Mouse (Mus musculus): ENCODE measurements around the gene Cyp2s1. TPM values are rescaled to one million over a fixed set of nuclear protein-coding genes. Genes with fewer than 3 reads are reported as not detected.
A peak's percentile ranks its signal among the peaks of the same experiment; 100 is the strongest.

Gene Cyp2s1
- polyA plus RNA-seq, 1 experiment from 2014 or later = 0.95 TPM

DNA sequence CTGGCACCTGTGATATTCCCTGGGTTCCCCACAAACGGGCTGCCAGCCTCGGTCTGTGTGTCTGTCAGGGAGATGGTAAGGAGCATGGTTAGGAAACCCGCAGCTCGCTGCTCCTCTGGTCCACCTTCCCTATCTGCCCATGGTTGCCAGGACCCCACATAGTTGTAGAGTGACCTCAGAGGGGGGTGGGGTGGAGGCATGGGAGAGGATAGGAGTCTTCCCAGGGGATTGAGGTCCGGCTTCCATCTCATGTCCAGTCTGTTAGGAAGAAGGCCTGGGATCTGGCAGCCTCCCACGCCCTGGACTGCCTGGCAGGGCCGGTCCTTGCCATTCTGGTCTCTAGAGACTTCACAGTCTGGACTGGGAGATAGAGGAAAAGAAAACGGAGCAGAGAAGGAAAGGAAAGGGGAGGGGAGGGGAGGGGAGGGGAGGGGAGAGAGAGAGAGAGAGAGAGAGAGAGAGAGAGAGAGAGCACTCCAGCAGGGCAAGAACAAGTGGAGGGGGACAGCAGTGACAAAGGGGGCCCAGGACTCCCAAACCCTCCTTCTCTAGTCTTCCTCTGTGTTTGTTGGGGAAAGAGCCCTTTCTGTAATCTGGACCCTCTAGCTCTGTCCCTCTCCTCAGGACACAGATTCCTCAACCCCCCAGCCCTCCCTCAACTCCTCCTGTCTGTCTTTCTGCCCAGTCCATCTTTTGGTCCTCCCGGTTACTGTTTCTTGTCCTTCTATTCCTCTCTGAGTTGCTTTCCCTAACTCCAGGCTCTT is 29.1 kb downstream of the Cyp2s1 start:
- Histone ChIP-seq H3K9ac (ENCODE audit: low read length) (peak overlapping the region; percentile 65), H3K4me2 (ENCODE audit: low read length) (peak overlapping the region; percentile 75), H3K27ac (ENCODE audit: low read depth, low read length) (peak overlapping the region; percentile 52; the same call in 1 of the 2 replicates)

DNA sequence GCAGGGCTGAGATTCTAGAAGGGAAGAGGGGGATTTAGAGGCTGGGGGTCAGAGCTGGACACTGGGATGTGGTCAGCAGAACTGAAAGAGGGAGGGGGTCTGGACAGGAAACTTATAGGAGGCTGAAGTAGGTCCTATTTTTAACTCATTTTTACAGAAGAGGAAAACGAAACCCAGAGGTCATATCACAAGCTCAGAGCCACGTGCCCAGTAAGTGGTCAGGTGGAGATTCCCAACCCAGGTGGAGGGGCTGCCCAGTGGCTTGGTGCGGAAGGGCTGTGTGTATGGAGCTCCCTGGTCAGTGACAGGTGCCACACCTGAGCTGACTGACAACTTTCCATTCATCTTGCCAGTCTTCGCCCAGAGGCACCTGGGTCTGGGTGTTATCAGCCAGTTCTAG is 29.7 kb downstream of the Cyp2s1 start:
- Histone ChIP-seq H3K4me2 (ENCODE audit: low read length) (no peak overlapping the region; the same call in 1 of the 2 replicates), H3K27ac (ENCODE audit: low read depth, low read length) (no peak overlapping the region), H3K9me3 (replicated peaks; ENCODE audit: control insufficient read depth, low read length) (no peaks in the 10 kb centered on the region), H3K27me3 (replicated peaks; ENCODE audit: control insufficient read depth, insufficient read depth, low read length) (no peaks in the 10 kb centered on the region), H3K4me1 (ENCODE audit: control insufficient read depth, insufficient read depth, low read length) (peaks cover 5% of the 10 kb centered on the region; the same call in 1 of the 2 replicates), H3K4me3 (ENCODE audit: low read depth, low read length) (0 out of 2 replicates have a peak overlapping the region, but pooled peaks have one; percentile 4), H3K9ac (ENCODE audit: low read length) (peak overlapping the region; percentile 25; the same call in 1 of the 2 replicates), H3K36me3 (ENCODE audit: control insufficient read depth, insufficient read depth, low read length) (no peaks in the 10 kb centered on the region)
- DNase-seq (ENCODE audit: low spot score) = no peak
- ATAC-seq = no peak
- 73% methylated on average over 4 of the region's 4 CpGs for WGBS

More for the DNA sequence above, 29.1 kb downstream of the Cyp2s1 start:
- 0 out of 2 replicates have a peak, but pooled peaks cover 5% of the 10 kb centered on the region for H3K4me1 ChIP-seq (ENCODE audit: control insufficient read depth, insufficient read depth, low read length)
- peak overlapping the region; percentile 40 for H3K4me3 ChIP-seq (ENCODE audit: low read depth, low read length)
- WGBS = 18% methylated on average over 9 of the region's 9 CpGs
- DNase-seq (ENCODE audit: low spot score) = no peak
- no peaks in the 10 kb centered on the region for H3K27me3 ChIP-seq (replicated peaks; ENCODE audit: control insufficient read depth, insufficient read depth, low read length)
- ATAC-seq = peak; percentile 14
- no peaks in the 10 kb centered on the region for H3K36me3 ChIP-seq (ENCODE audit: control insufficient read depth, insufficient read depth, low read length)
- H3K9me3 ChIP-seq (replicated peaks; ENCODE audit: control insufficient read depth, low read length) = no peaks in the 10 kb centered on the region

DNA sequence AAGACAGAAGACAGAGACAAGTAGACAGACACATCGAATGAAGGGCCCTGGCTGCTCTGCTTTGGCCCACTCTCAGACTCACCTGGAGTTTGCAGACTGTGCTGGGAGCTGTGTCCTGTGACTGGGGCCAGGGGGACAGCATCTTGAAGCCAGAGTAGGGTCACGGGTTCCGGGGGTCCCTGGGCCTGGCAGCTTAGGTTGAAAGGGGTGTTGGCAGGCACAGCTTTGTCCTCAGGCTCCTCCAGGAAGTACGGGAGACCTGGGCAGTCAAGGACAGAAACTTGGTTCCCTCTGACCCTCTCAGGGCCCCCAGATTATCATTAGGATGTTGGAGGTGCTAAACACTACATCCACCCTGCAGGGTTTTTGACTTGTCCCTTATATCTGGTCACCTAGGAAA is 31.0 kb downstream of the Cyp2s1 start:
- Histone ChIP-seq H3K36me3 (ENCODE audit: control insufficient read depth, insufficient read depth, low read length) (no peaks in the 10 kb centered on the region), H3K4me1 (ENCODE audit: control insufficient read depth, insufficient read depth, low read length) (peaks cover 10% of the 10 kb centered on the region), H3K4me2 (ENCODE audit: low read length) (no peak overlapping the region), H3K27ac (ENCODE audit: low read depth, low read length) (no peak overlapping the region), H3K27me3 (replicated peaks; ENCODE audit: control insufficient read depth, insufficient read depth, low read length) (no peaks in the 10 kb centered on the region), H3K4me3 (ENCODE audit: low read depth, low read length) (no peak overlapping the region), H3K9ac (ENCODE audit: low read length) (no peak overlapping the region), H3K9me3 (replicated peaks; ENCODE audit: control insufficient read depth, low read length) (no peaks in the 10 kb centered on the region)
- DNase-seq (ENCODE audit: low spot score) (no peak), ATAC-seq (no peak)
- WGBS = 73% methylated on average over 4 of the region's 4 CpGs

DNA sequence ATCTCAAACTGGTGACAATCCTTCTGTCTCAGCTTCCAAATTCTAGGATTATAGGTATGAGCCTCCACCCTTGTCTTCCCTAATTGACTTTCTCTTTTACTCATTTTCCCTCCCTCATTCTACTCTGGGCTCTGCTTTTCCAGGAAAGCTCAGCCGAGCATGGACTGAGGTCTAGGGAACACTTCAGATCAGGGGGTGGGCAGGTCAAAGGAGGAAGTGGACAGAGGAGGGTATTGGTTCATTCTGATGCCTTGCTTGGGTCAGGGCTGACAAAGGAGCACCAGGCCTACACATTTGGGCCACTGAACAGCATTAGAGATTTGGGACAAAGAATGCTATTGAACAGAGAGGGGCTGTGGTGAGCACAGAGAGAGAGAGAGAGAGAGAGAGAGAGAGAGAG is 31.9 kb downstream of the Cyp2s1 start:
- no peaks in the 10 kb centered on the region for H3K36me3 ChIP-seq (ENCODE audit: control insufficient read depth, insufficient read depth, low read length)
- 39% methylated on average over 1 of the region's 1 CpGs for WGBS
- H3K4me2 ChIP-seq (ENCODE audit: low read length) = no peak overlapping the region
- peaks cover 10% of the 10 kb centered on the region for H3K4me1 ChIP-seq (ENCODE audit: control insufficient read depth, insufficient read depth, low read length)
- no peak overlapping the region for H3K27ac ChIP-seq (ENCODE audit: low read depth, low read length)
- H3K4me3 ChIP-seq (ENCODE audit: low read depth, low read length) = no peak overlapping the region
- no peak overlapping the region for H3K9ac ChIP-seq (ENCODE audit: low read length)
- H3K27me3 ChIP-seq (replicated peaks; ENCODE audit: control insufficient read depth, insufficient read depth, low read length) = no peaks in the 10 kb centered on the region
- ATAC-seq = no peak
- DNase-seq (ENCODE audit: low spot score) = no peak
- no peaks in the 10 kb centered on the region for H3K9me3 ChIP-seq (replicated peaks; ENCODE audit: control insufficient read depth, low read length)

DNA sequence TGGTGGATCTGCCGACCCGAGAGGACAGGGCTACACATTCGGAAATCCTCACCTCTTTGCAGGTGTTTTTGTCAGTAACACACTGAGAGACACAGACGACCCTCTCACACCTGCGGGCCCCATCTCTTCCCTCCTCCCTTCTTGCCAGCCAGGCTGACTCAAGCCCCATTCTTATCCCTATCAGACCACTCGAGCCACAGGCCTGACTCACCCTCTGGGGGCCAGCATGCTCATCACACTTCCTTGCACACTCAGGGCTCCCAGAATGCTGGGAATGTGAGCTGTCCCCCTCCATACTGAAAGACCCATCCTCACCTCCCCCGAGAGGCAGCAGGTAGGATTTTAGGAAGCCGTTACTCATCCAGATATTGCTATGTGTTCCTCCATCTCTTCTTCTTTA is 33.0 kb downstream of the Cyp2s1 start:
- WGBS = 72% methylated on average over 8 of the region's 8 CpGs
- Histone ChIP-seq H3K9ac (ENCODE audit: low read length) (no peak overlapping the region), H3K4me3 (ENCODE audit: low read depth, low read length) (no peak overlapping the region), H3K27ac (ENCODE audit: low read depth, low read length) (no peak overlapping the region), H3K4me2 (ENCODE audit: low read length) (no peak overlapping the region), H3K27me3 (replicated peaks; ENCODE audit: control insufficient read depth, insufficient read depth, low read length) (no peaks in the 10 kb centered on the region), H3K4me1 (ENCODE audit: control insufficient read depth, insufficient read depth, low read length) (peaks cover 10% of the 10 kb centered on the region), H3K9me3 (replicated peaks; ENCODE audit: control insufficient read depth, low read length) (no peaks in the 10 kb centered on the region), H3K36me3 (ENCODE audit: control insufficient read depth, insufficient read depth, low read length) (no peaks in the 10 kb centered on the region)
- ATAC-seq (no peak), DNase-seq (ENCODE audit: low spot score) (no peak)

DNA sequence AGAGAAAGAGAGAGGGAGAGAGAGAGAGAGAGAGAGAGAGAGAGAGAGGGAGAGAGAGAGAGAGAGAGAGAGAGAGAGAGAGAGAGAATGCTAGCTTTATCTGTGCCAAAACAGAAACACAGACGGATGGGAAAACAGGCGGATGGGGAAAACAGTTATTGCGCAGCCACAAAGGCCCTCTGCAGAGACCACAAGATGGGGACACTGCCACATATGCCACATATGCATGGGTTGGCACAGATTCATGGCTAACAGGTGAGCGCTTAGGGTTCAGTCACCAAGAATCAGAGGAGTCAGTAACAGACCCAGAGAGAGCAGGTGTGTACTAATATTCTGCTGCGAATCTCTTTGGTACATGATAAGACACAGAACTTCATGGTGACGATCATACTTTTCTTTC is 34.0 kb downstream of the Cyp2s1 start:
- Histone ChIP-seq H3K4me1 (ENCODE audit: control insufficient read depth, insufficient read depth, low read length) (peaks cover 8% of the 10 kb centered on the region), H3K9me3 (replicated peaks; ENCODE audit: control insufficient read depth, low read length) (no peaks in the 10 kb centered on the region), H3K36me3 (ENCODE audit: control insufficient read depth, insufficient read depth, low read length) (no peaks in the 10 kb centered on the region), H3K9ac (ENCODE audit: low read length) (no peak overlapping the region), H3K4me3 (ENCODE audit: low read depth, low read length) (no peak overlapping the region), H3K27ac (ENCODE audit: low read depth, low read length) (no peak overlapping the region), H3K4me2 (ENCODE audit: low read length) (no peak overlapping the region), H3K27me3 (replicated peaks; ENCODE audit: control insufficient read depth, insufficient read depth, low read length) (no peaks in the 10 kb centered on the region)
- no peak for ATAC-seq
- 75% methylated on average over 6 of the region's 6 CpGs for WGBS
- peak; percentile 31 for DNase-seq (ENCODE audit: low spot score)

DNA sequence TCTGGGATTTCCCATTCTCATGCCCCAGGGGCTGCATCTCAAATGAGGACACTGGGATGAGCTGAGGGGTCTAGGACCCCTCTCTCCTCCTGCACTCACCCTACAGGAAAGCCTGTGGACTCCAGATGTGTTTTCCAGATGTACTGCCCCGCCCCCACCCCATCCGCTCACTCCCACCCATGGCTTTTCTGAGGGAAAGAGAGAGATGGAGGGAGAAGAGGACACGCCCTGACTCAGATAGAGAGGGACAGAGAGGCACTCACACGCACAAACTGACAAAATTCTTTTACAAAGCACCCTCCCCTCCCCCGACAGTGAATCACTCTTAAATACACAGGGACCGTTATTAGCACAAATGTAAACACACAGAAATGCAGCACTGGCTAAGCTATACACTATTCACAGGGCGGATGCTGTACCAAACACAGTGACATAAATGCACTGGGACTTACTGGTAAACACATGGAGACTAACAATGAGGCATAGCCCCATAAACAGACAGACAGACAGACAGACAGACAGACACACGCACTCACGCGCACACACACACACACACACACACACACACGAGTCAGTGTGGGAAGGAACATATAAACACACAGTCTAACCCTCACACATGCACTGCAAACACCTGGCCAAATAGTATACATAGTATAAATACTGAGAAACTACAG is 34.6 kb downstream of the Cyp2s1 start:
- Histone ChIP-seq H3K9me3 (replicated peaks; ENCODE audit: control insufficient read depth, low read length) (no peaks in the 10 kb centered on the region), H3K4me3 (ENCODE audit: low read depth, low read length) (peak overlapping the region; percentile 21), H3K27me3 (replicated peaks; ENCODE audit: control insufficient read depth, insufficient read depth, low read length) (no peaks in the 10 kb centered on the region), H3K4me2 (ENCODE audit: low read length) (peak overlapping the region; percentile 51), H3K9ac (ENCODE audit: low read length) (peak overlapping the region; percentile 54), H3K36me3 (ENCODE audit: control insufficient read depth, insufficient read depth, low read length) (no peaks in the 10 kb centered on the region), H3K4me1 (ENCODE audit: control insufficient read depth, insufficient read depth, low read length) (peaks cover 5% of the 10 kb centered on the region), H3K27ac (ENCODE audit: low read depth, low read length) (peak overlapping the region; percentile 59; the same call in 1 of the 2 replicates)
- no peak for DNase-seq (ENCODE audit: low spot score)
- WGBS = 54% methylated on average over 11 of the region's 11 CpGs
- peak; percentile 37 for ATAC-seq

DNA sequence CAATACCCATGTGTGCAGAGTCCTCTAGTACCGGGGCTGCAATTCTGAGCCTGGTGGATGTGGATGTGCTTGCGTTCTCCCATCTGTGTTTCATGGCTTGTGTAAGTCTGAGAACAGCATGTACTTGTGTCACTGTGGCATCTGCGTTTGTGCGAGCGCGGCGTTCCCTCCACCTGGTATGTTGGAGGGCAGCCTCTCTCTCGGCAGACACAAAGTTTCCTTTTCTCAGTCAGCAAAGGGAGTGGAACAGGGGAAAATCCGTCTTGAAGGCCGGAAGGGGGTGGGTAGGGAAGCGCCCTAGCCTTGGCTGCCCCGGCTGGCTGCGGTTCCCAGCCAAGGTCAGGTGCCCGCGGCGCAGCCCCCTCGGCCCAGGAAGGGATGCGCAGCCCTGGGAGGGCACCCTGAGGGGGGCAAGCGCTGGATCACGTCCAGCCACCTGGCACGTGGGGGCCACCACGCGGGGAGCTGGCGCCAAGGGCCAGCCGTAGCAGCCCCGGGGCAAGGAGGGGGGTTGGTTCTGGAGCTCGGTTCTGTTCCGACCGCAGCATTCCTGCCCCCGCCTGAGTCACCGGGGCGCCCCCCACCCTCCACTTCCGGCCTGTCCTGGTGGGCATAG is 35.3 kb downstream of the Cyp2s1 start:
- Histone ChIP-seq H3K4me3 (ENCODE audit: low read depth, low read length) (peak overlapping the region; percentile 21), H3K27me3 (replicated peaks; ENCODE audit: control insufficient read depth, insufficient read depth, low read length) (no peaks in the 10 kb centered on the region), H3K9ac (ENCODE audit: low read length) (peak overlapping the region; percentile 54), H3K9me3 (replicated peaks; ENCODE audit: control insufficient read depth, low read length) (no peaks in the 10 kb centered on the region), H3K27ac (ENCODE audit: low read depth, low read length) (peak overlapping the region; percentile 59; the same call in 1 of the 2 replicates), H3K4me2 (ENCODE audit: low read length) (peak overlapping the region; percentile 51), H3K36me3 (ENCODE audit: control insufficient read depth, insufficient read depth, low read length) (no peaks in the 10 kb centered on the region), H3K4me1 (ENCODE audit: control insufficient read depth, insufficient read depth, low read length) (peaks cover 5% of the 10 kb centered on the region)
- ATAC-seq (peak; percentile 81), DNase-seq (ENCODE audit: low spot score) (peak; percentile 72)
- WGBS = 19% methylated on average over 31 of the region's 33 CpGs

All from forebrain, embryonic 14.5 days (tissue).